Mouse (Mus musculus) MEL (cell line): ENCODE measurements around the gene Rer1. TPM values are rescaled to one million over a fixed set of nuclear protein-coding genes. Genes with fewer than 3 reads are reported as not detected.

Experiments used
- DNase-seq: peaks from one replicate; pipeline ENCODE4 v3.0.0; 2011; ENCODE audit warnings: low read depth, low spot score
- H3K27ac ChIP-seq: 2 replicates; pipeline ENCODE4 v1.5.1; 2012; ENCODE audit warnings: low read depth, mild to moderate bottlenecking, control low read depth, low read length, moderate library complexity; ENCODE audit not compliant: control insufficient read depth
- H3K27me3 ChIP-seq, 2 experiments: fragments of 150-350 bp in 1 of 2; sonication (generic) in 1 of 2; 2 replicates each; pipeline ENCODE4 v1.6.1; 2012; ENCODE audit warnings: low read length in 2 of 2, mild to moderate bottlenecking in 2 of 2, improper control_type of control experiment in 1 of 2, moderate library complexity in 1 of 2; ENCODE audit not compliant: insufficient read depth in 2 of 2, control insufficient read depth in 1 of 2
- H3K36me3 ChIP-seq, 2 experiments: 2 replicates each; pipeline ENCODE4 v1.6.1; 2012 to 2014; ENCODE audit warnings: low read length in 2 of 2, improper control_type of control experiment in 1 of 2, inconsistent platforms in 1 of 2, mild to moderate bottlenecking in 1 of 2; ENCODE audit not compliant: insufficient read depth in 2 of 2, control insufficient read depth in 1 of 2
- H3K4me1 ChIP-seq, 2 experiments: fragments of 150-350 bp in 1 of 2; sonication (generic) in 1 of 2; 2 replicates each; pipeline ENCODE4 v1.6.1; 2012; ENCODE audit warnings: low read length in 2 of 2, improper control_type of control experiment in 1 of 2, mild to moderate bottlenecking in 1 of 2; ENCODE audit not compliant: insufficient read depth in 2 of 2, control insufficient read depth in 1 of 2
- H3K4me3 ChIP-seq, 2 experiments: fragments of 150-350 bp in 1 of 2; sonication (generic) in 1 of 2; 2 replicates each; pipeline ENCODE4 v1.5.1; 2012; ENCODE audit warnings: low read depth in 2 of 2, low read length in 2 of 2, mild to moderate bottlenecking in 2 of 2, moderate library complexity in 2 of 2, control low read depth in 1 of 2, improper control_type of control experiment in 1 of 2; ENCODE audit not compliant: control insufficient read depth in 1 of 2, insufficient read depth in 1 of 2
- H3K79me2 ChIP-seq: 2 replicates; pipeline ENCODE4 v1.6.1; 2012; ENCODE audit warnings: mild to moderate bottlenecking, low read length, moderate library complexity; ENCODE audit not compliant: control insufficient read depth, poor library complexity, insufficient read depth
- H3K9ac ChIP-seq: 2 replicates; pipeline ENCODE4 v1.6.1; 2012; ENCODE audit warnings: low read depth, mild to moderate bottlenecking, control low read depth, low read length, moderate library complexity; ENCODE audit not compliant: control insufficient read depth, poor library complexity, severe bottlenecking
- H3K9me3 ChIP-seq: fragments of 150-350 bp; sonication (generic); replicated peaks from 2 replicates; pipeline ENCODE4 v1.6.1; 2012; ENCODE audit warnings: mild to moderate bottlenecking, low read length, improper control_type of control experiment, moderate library complexity; ENCODE audit not compliant: insufficient read depth
- ELF1 ChIP-seq: IDR thresholded peaks from 2 replicates; pipeline ENCODE4 v1.6.1; 2014; ENCODE audit warnings: low read depth, mild to moderate bottlenecking, inconsistent platforms, low read length, improper control_type of control experiment, moderate library complexity
- EP300 ChIP-seq, 2 experiments: IDR thresholded peaks; 2 replicates each; pipeline ENCODE4 v1.6.1; 2011; ENCODE audit warnings: improper control_type of control experiment in 2 of 2, low read length in 2 of 2, low read depth in 1 of 2, mild to moderate bottlenecking in 1 of 2
- GABPA ChIP-seq: IDR thresholded peaks from 2 replicates; pipeline ENCODE4 v1.6.1; 2012; ENCODE audit warnings: low read depth, mild to moderate bottlenecking, inconsistent platforms, low read length, improper control_type of control experiment, moderate library complexity
- KAT2A ChIP-seq: conservative IDR thresholded peaks from 2 replicates; pipeline ENCODE4 v1.6.1; 2012; ENCODE audit warnings: low read depth, low read length, improper control_type of control experiment, inconsistent platforms
- MAFK ChIP-seq: IDR thresholded peaks from 2 replicates; pipeline ENCODE4 v1.6.1; 2011; ENCODE audit warnings: low read depth, mild to moderate bottlenecking, low read length, improper control_type of control experiment, borderline replicate concordance
- MEF2A ChIP-seq: IDR thresholded peaks from 2 replicates; pipeline ENCODE4 v1.6.1; 2014; ENCODE audit warnings: low read depth, mild to moderate bottlenecking, inconsistent platforms, low read length, improper control_type of control experiment; ENCODE audit not compliant: poor library complexity, insufficient replicate concordance, severe bottlenecking; ENCODE audit errors: extremely low read depth
- MXI1 ChIP-seq: IDR thresholded peaks from 2 replicates; pipeline ENCODE4 v1.6.1; 2011; ENCODE audit warnings: mild to moderate bottlenecking, low read depth, low read length, improper control_type of control experiment
- MYC ChIP-seq: IDR thresholded peaks from 2 replicates; pipeline ENCODE4 v1.6.1; 2011; ENCODE audit warnings: low read depth, mild to moderate bottlenecking, low read length, improper control_type of control experiment, moderate library complexity
- NELFE ChIP-seq: IDR thresholded peaks from 2 replicates; pipeline ENCODE4 v1.6.1; 2011; ENCODE audit warnings: low read depth, low read length, improper control_type of control experiment
- NRF1 ChIP-seq: IDR thresholded peaks from 2 replicates; pipeline ENCODE4 v1.6.1; 2014; ENCODE audit warnings: low read depth, mild to moderate bottlenecking, inconsistent platforms, low read length, improper control_type of control experiment, moderate library complexity; ENCODE audit not compliant: poor library complexity, insufficient read depth, severe bottlenecking
- RCOR1 ChIP-seq: IDR thresholded peaks from 2 replicates; pipeline ENCODE4 v1.6.1; 2012; ENCODE audit warnings: low read depth, mild to moderate bottlenecking, inconsistent platforms, low read length, improper control_type of control experiment
- SIN3A ChIP-seq: IDR thresholded peaks from 2 replicates; pipeline ENCODE4 v1.6.1; 2012; ENCODE audit warnings: low read length, improper control_type of control experiment, inconsistent platforms
- SMC3 ChIP-seq: IDR thresholded peaks from 2 replicates; pipeline ENCODE4 v1.6.1; 2011; ENCODE audit warnings: low read depth, low read length, improper control_type of control experiment
- TAL1 ChIP-seq: IDR thresholded peaks from 2 replicates; pipeline ENCODE4 v1.6.1; 2012; ENCODE audit warnings: mild to moderate bottlenecking, inconsistent platforms, low read length, moderate library complexity, mixed read lengths
- TBP ChIP-seq: IDR thresholded peaks from 2 replicates; pipeline ENCODE4 v1.8.0; 2011; ENCODE audit warnings: low read depth, low read length, improper control_type of control experiment
- TCF12 ChIP-seq: IDR thresholded peaks from 2 replicates; pipeline ENCODE4 v1.6.1; 2014; ENCODE audit warnings: low read depth, mild to moderate bottlenecking, inconsistent platforms, low read length, improper control_type of control experiment, moderate library complexity
- USF1 ChIP-seq: IDR thresholded peaks from 2 replicates; pipeline ENCODE4 v1.6.1; 2014; ENCODE audit warnings: low read depth, mild to moderate bottlenecking, inconsistent platforms, low read length, improper control_type of control experiment, moderate library complexity
- USF2 ChIP-seq, 2 experiments: IDR thresholded peaks; 2 replicates each; pipeline ENCODE4 v1.6.1; 2011 to 2012; ENCODE audit warnings: improper control_type of control experiment in 2 of 2, low read length in 2 of 2, borderline replicate concordance in 1 of 2, inconsistent platforms in 1 of 2, low read depth in 1 of 2, mild to moderate bottlenecking in 1 of 2; ENCODE audit not compliant: insufficient read depth in 1 of 2
- ZMIZ1 ChIP-seq: IDR thresholded peaks from 2 replicates; pipeline ENCODE4 v1.6.1; 2012; ENCODE audit warnings: low read depth, mild to moderate bottlenecking, inconsistent platforms, low read length, improper control_type of control experiment, moderate library complexity
- polyA plus RNA-seq, 2 experiments: library from polyadenylated mRNA; stranded (reverse) in 1 of 2; unstranded in 1 of 2; fragments of >175 nt in 1 of 2; fragments of >200 nt in 1 of 2; gene quantifications; 2 replicates each; pipeline versions ENCODE4 v1.2.1 to v1.2.4; 2012; ENCODE audit warnings: low replicate concordance in 2 of 2, low read depth in 1 of 2; ENCODE audit not compliant: insufficient read length in 2 of 2, insufficient read depth in 1 of 2, missing spikeins in 1 of 2
- total RNA-seq: library from RNA; depleted of rRNA; stranded (reverse); fragments of 300-350 nt; gene quantifications from 2 replicates; pipeline ENCODE4 v1.2.3, GENCODE M21; 2012

Gene Rer1
- total and polyA plus RNA-seq, 3 experiments, result 114 to 379 (median 140) TPM

DNA sequence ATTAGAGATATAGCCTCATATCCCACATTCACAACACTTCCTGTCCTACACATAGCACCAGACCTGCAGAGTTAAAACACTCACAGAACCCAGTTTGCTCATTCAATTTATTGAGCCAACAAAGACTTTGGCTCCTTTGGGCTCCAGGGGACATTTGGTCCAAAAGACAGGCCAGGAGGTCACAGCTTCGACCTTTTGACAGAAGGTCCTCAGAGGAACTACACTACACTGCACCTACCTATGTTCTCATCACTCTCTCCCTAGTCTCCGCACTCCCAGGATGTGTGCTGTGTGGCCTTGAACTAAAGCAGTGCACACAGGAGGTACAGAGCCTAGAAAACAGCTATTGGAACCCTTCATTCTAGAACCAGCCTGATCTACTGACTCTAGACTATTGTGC, 10.4 kb downstream of the Rer1 start:
- Histone ChIP-seq H3K27ac (no peak overlapping the region), H3K4me1 (no peaks in the 10 kb centered on the region), H3K27me3 (no peaks in the 10 kb centered on the region), H3K9ac (no peak overlapping the region), H3K36me3 (peaks cover 0 to 30% of the 10 kb centered on the region in 2 experiments; a peak in 2 of 4 replicates), H3K9me3 (no peaks in the 10 kb centered on the region), H3K79me2 (peaks cover 3% of the 10 kb centered on the region; the same call in 1 of the 2 replicates), H3K4me3 (no peak overlapping the region)
- DNase-seq, result no peak
- TF ChIP-seq MAFK, result no peak
- no peak for TF ChIP-seq USF1
- TF ChIP-seq ELF1, result no peak
- TF ChIP-seq USF2 (IDR thresholded peaks at IDR 0.05; ENCODE audit: borderline replicate concordance in 1 of 2, insufficient read depth in 1 of 2, low read depth in 1 of 2, low read length in 2 of 2), result no peak
- TF ChIP-seq SMC3, result no peak
- TF ChIP-seq GABPA, result no peak
- no peak for TF ChIP-seq TCF12
- no peak for TF ChIP-seq SIN3A
- no peak for TF ChIP-seq NELFE
- no peak for TF ChIP-seq TBP
- TF ChIP-seq NRF1, result no peak
- TF ChIP-seq MXI1, result no peak
- TF ChIP-seq TAL1, result no peak
- no peak for TF ChIP-seq KAT2A

DNA sequence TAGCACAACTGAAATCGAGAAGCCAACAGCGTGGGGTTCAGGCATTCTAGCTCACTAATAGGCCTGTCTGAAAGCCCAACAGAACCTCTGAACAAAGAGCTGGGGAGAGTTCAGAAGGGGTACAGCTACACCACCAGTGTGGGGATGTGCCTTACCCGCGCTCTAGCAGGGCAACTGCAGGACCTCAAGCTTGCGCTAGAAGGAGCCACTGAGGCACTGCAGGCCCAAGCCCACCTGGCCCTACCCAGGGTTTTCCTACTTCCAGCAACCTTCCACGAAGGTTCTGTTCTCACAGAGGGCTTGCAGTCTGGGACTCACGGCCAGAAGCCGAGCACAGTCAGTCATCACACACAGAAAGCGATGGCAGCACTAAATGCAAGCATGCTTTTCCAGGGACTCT, 11.0 kb downstream of the Rer1 start:
- TF ChIP-seq RCOR1, result no peak
- TF ChIP-seq ZMIZ1, result no peak
- TF ChIP-seq MYC, result no peak
- TF ChIP-seq MEF2A, result no peak
- TF ChIP-seq MAFK, result no peak
- TF ChIP-seq TAL1, result no peak
- no peak for TF ChIP-seq KAT2A
- TF ChIP-seq EP300 (IDR thresholded peaks at IDR 0.05; ENCODE audit: low read depth in 1 of 2, low read length in 2 of 2), result no peak
- no peak for TF ChIP-seq TCF12
- no peak for DNase-seq
- Histone ChIP-seq H3K79me2 (peaks cover 3% of the 10 kb centered on the region; the same call in 1 of the 2 replicates), H3K9ac (no peak overlapping the region), H3K27me3 (no peaks in the 10 kb centered on the region), H3K36me3 (peaks cover 0 to 24% of the 10 kb centered on the region in 2 experiments; a peak in 2 of 4 replicates), H3K4me3 (no peak overlapping the region), H3K4me1 (no peaks in the 10 kb centered on the region), H3K27ac (no peak overlapping the region), H3K9me3 (no peaks in the 10 kb centered on the region)
